Mouse (Mus musculus): ENCODE results near the gene Afmid. TPM values are rescaled to one million over a fixed set of nuclear protein-coding genes. Genes with fewer than 3 reads are reported as not detected.

The Afmid gene
- polyA plus RNA-seq, 2 experiments = 7.5 to 7.6 TPM

- Histone ChIP-seq H3K36me3 (replicated peaks; ENCODE audit: control insufficient read depth, insufficient read depth, low read depth) (no peaks in the 10 kb centered on the region), H3K9ac (replicated peaks) (no peak overlapping the region), H3K4me3 (ENCODE audit: insufficient read depth in 1 of 2, low read depth in 2 of 2, low read length in 2 of 2) (no peak overlapping the region), H3K27me3 (ENCODE audit: control insufficient read depth, insufficient read depth, low read length) (no peaks in the 10 kb centered on the region), H3K4me2 (ENCODE audit: low read depth) (no peak overlapping the region), H3K4me1 (replicated peaks; ENCODE audit: control insufficient read depth in 2 of 2, insufficient read depth in 2 of 2, low read length in 1 of 2) (peaks cover 0 to 3% of the 10 kb centered on the region in 2 experiments; a peak in 2 of 4 replicates), H3K27ac (no peak overlapping the region), H3K9me3 (ENCODE audit: control insufficient read depth, low read length) (no peaks in the 10 kb centered on the region)
- no peak for TF ChIP-seq EP300 (IDR thresholded peaks at IDR 0.05; ENCODE audit: low read depth)
- 51% methylated on average over 20 of the region's 20 CpGs for WGBS (ENCODE audit: insufficient replicate concordance)
- ATAC-seq (ENCODE audit: insufficient read depth) (no peak), DNase-seq (ENCODE audit: low read depth in 3 of 3, low spot score in 3 of 3) (no peak)
These were observed 62.6 kb downstream of the Afmid start for GRCm38 (mm10) chr11:117888168-117888852.

GRCm38 (mm10) chr11:117888853-117889822 lies 63.4 kb downstream of the Afmid start:
- no peak overlapping the region for H3K27ac ChIP-seq
- no peak overlapping the region for H3K9ac ChIP-seq (replicated peaks)
- ATAC-seq (ENCODE audit: insufficient read depth) = no peak
- no peak for TF ChIP-seq CTCF (IDR thresholded peaks at IDR 0.05; ENCODE audit: low read depth)
- TF ChIP-seq EP300 (IDR thresholded peaks at IDR 0.05; ENCODE audit: low read depth) = no peak
- peaks cover 0 to 3% of the 10 kb centered on the region in 2 experiments; a peak in 2 of 4 replicates for H3K4me1 ChIP-seq (replicated peaks; ENCODE audit: control insufficient read depth in 2 of 2, insufficient read depth in 2 of 2, low read length in 1 of 2)
- H3K9me3 ChIP-seq (ENCODE audit: control insufficient read depth, low read length) = no peaks in the 10 kb centered on the region
- DNase-seq (ENCODE audit: low read depth in 3 of 3, low spot score in 3 of 3) = no peak
- H3K4me3 ChIP-seq (ENCODE audit: insufficient read depth in 1 of 2, low read depth in 2 of 2, low read length in 2 of 2) = no peak overlapping the region
- H3K36me3 ChIP-seq (replicated peaks; ENCODE audit: control insufficient read depth, insufficient read depth, low read depth) = no peaks in the 10 kb centered on the region
- WGBS (ENCODE audit: insufficient replicate concordance) = 39% methylated on average over 33 of the region's 33 CpGs
- H3K27me3 ChIP-seq (ENCODE audit: control insufficient read depth, insufficient read depth, low read length) = no peaks in the 10 kb centered on the region
- H3K4me2 ChIP-seq (ENCODE audit: low read depth) = peak overlapping the region; percentile 17

Other genes with a start within 250 kb of the Afmid start
- gene Tnrc6c, start 171.6 kb upstream of the Afmid start, polyA plus RNA-seq (2012; rRNA removed) = 3.4 and 3.7 TPM in 2 replicates
- 2.4 and 2.6 TPM in 2 replicates for gene Tnrc6c, start 171.6 kb upstream of the Afmid start, polyA plus RNA-seq (2014; fragmentation: Nextera tagmentation; extraction: Ambion mirVana)
- 28.1 and 29.8 TPM in 2 replicates for gene Tmc8, start 43.8 kb upstream of the Afmid start, polyA plus RNA-seq (2012; rRNA removed)
- 9.9 and 13.1 TPM in 2 replicates for gene Tmc8, start 43.8 kb upstream of the Afmid start, polyA plus RNA-seq (2014; fragmentation: Nextera tagmentation; extraction: Ambion mirVana)
- 32.1 and 51.8 TPM in 2 replicates for gene Tmc6, start 43.7 kb upstream of the Afmid start, polyA plus RNA-seq (2012; rRNA removed)
- 40.5 and 44.1 TPM in 2 replicates for gene Tmc6, start 43.7 kb upstream of the Afmid start, polyA plus RNA-seq (2014; fragmentation: Nextera tagmentation; extraction: Ambion mirVana)
- gene 6030468B19Rik, start 28.3 kb upstream of the Afmid start, polyA plus RNA-seq (2012; rRNA removed) = 104 and 133 TPM in 2 replicates
- gene 6030468B19Rik, start 28.3 kb upstream of the Afmid start, polyA plus RNA-seq (2014; fragmentation: Nextera tagmentation; extraction: Ambion mirVana) = 67.1 and 78.0 TPM in 2 replicates
- 0.03 and 0.08 TPM in 2 replicates for gene Gm20708, start 16.3 kb upstream of the Afmid start, polyA plus RNA-seq (2012; rRNA removed)
- 0.10 and 0.28 TPM in 2 replicates for gene Gm20708, start 16.3 kb upstream of the Afmid start, polyA plus RNA-seq (2014; fragmentation: Nextera tagmentation; extraction: Ambion mirVana)
- 36.5 and 48.8 TPM in 2 replicates for gene Syngr2, start 16.3 kb upstream of the Afmid start, polyA plus RNA-seq (2012; rRNA removed)
- gene Syngr2, start 16.3 kb upstream of the Afmid start, polyA plus RNA-seq (2014; fragmentation: Nextera tagmentation; extraction: Ambion mirVana) = 48.6 and 50.4 TPM in 2 replicates
- gene Tk1, start 168 bp downstream of the Afmid start, polyA plus RNA-seq (2012; rRNA removed) = 122 and 136 TPM in 2 replicates
- gene Tk1, start 168 bp downstream of the Afmid start, polyA plus RNA-seq (2014; fragmentation: Nextera tagmentation; extraction: Ambion mirVana) = 135 and 144 TPM in 2 replicates
- 123 and 181 TPM in 2 replicates for gene Birc5, start 23.3 kb downstream of the Afmid start, polyA plus RNA-seq (2012; rRNA removed)
- 371 and 373 TPM in 2 replicates for gene Birc5, start 23.3 kb downstream of the Afmid start, polyA plus RNA-seq (2014; fragmentation: Nextera tagmentation; extraction: Ambion mirVana)
- 0.02 TPM in 1 of 2 replicates, not detected in the other for gene Tmem235, start 34.8 kb downstream of the Afmid start, polyA plus RNA-seq (2012; rRNA removed)
- not detected in 2 replicates for gene Tmem235, start 34.8 kb downstream of the Afmid start, polyA plus RNA-seq (2014; fragmentation: Nextera tagmentation; extraction: Ambion mirVana)
- gene Tha1, start 47.6 kb downstream of the Afmid start, polyA plus RNA-seq (2012; rRNA removed) = 1.4 TPM in 2 replicates
- 0.83 and 1.6 TPM in 2 replicates for gene Tha1, start 47.6 kb downstream of the Afmid start, polyA plus RNA-seq (2014; fragmentation: Nextera tagmentation; extraction: Ambion mirVana)
- gene Socs3, start 144.1 kb downstream of the Afmid start, polyA plus RNA-seq (2012; rRNA removed) = 6.5 and 7.0 TPM in 2 replicates
- 2.2 and 2.7 TPM in 2 replicates for gene Socs3, start 144.1 kb downstream of the Afmid start, polyA plus RNA-seq (2014; fragmentation: Nextera tagmentation; extraction: Ambion mirVana)
- gene Pgs1, start 160.4 kb downstream of the Afmid start, polyA plus RNA-seq (2012; rRNA removed) = 11.9 and 12.9 TPM in 2 replicates
- 11.2 and 12.1 TPM in 2 replicates for gene Pgs1, start 160.4 kb downstream of the Afmid start, polyA plus RNA-seq (2014; fragmentation: Nextera tagmentation; extraction: Ambion mirVana)